Mouse (Mus musculus) heart, adult 9 months (tissue): ENCODE results near the gene Akr1c13.
"Not testable (repeated sequence)": the region's sequence is repeated elsewhere in the genome, so short reads cannot be mapped to it uniquely, and the experiment has no call there.

ENCODE experiments used
- DNase-seq, 2 experiments: peaks; one replicate each; pipeline ENCODE4 v3.0.0; 2022; ENCODE audit warnings: low spot score in 2 of 2

Gene Akr1c13

GRCm38 (mm10) chr13:4190904-4191303, at the start of gene Akr1c13:
Akr1c13 (plus strand) TSS chr13:4191150.
- DNase-seq: peak; percentile 7 to 13

DNA sequence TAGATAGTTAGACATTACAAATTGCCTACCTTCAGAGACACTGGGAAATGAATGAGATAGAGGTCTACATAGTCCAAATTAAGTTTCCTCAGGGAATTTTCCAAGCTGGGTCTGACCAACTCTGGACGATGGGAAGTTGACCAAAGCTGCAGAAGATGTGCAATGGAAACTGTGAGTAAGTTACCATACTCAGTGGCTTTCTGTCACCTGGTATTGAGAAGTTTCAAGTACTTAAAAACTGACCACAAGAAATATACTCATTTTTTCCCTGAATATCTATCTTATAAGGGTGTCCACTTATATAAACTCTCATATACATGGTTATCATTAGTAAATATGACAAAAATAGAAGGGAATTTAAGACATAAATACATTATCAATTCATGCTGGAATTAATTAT, 46.7 kb upstream of the Akr1c13 start:
- DNase-seq: no peak

DNA sequence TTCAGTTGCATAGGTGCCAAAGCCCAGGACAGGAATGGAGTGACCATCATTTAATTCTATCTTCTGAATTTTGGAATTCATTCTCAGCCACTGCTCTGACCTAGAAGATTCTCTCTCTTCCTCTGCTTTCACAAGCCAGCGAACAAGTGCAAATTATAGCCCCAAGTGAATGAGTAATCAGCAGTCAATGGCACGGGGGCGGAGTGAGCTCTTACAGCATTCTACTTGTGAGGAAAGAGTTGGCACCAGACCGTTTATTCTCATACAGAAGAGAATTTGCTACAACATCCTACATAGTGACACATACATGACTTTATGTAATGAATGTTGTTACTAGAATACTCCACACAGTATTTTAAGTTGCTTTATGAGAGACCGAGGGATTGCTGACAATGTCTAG, 40.4 kb upstream of the Akr1c13 start, which contains the start of gene Akr1c18:
Gene Akr1c18, minus strand, starts transcription at position 137 of the 400 bp plus-strand sequence.
- no peak for DNase-seq

DNA sequence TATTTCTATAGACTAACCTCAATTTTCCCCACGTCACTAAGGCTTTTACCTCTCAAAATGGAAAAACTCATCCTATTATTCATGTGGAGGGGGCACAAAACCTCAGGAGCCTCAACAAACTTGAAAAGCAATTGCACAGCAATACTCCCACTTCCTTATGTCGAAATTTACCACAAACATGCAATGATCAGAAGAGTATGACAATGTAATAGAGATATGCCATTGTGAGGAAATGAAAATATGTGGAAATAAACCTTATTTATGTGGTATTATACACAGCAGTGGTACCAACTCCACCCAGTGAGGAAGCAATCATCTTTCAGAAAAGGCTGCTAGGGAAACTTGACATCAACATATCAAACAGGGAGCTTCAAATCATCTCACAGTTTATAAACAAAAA, 38.0 kb upstream of the Akr1c13 start:
- DNase-seq: no peak

- no peak for DNase-seq
These were observed 37.4 kb upstream of the Akr1c13 start for GRCm38 (mm10) chr13:4153593-4153992.

GRCm38 (mm10) chr13:4155286-4155685, 35.7 kb upstream of the Akr1c13 start:
- DNase-seq: no peak

DNA sequence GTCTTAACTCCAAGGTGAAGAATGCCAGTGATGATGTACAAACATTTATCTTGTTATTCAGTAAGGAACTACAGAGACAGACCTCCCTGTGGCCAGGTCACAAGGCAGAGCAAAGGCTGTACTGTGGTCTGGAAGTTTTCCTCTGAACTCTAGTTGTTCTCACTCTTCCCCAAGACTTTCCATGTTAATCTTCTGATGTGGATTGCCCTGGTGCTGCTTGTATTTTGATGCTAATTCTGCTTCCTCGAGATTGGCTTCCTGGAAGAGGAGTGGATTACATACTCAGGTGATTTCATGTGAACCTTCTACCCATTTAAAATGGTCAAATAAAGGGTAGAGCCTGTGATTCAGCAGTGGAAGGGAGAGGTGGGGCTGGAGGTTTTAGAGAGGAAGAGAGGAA, 22.9 kb upstream of the Akr1c13 start:
- DNase-seq: no peak

DNA sequence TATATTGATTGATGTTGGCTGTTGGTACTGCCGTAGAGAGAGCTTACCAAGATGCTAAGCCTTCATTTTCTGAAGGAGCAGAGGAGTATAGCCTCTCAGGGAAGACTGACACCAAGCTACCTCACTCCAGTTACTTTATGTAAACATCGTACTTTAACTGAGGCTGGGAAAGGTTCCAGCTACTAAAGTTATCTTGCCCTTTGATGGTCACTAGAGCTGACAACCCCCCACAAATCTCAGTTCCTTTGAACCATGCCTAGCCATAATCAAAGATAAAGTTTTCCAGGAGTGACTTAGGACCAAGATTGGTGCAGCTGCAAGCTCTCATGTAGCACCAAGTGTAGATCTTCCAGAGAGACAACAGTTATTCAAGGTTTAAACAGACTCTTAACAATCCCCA, 18.0 kb upstream of the Akr1c13 start:
- DNase-seq: no peak

- DNase-seq: not testable (repeated sequence)
These were observed 9.6 kb upstream of the Akr1c13 start for GRCm38 (mm10) chr13:4181321-4181720.

DNA sequence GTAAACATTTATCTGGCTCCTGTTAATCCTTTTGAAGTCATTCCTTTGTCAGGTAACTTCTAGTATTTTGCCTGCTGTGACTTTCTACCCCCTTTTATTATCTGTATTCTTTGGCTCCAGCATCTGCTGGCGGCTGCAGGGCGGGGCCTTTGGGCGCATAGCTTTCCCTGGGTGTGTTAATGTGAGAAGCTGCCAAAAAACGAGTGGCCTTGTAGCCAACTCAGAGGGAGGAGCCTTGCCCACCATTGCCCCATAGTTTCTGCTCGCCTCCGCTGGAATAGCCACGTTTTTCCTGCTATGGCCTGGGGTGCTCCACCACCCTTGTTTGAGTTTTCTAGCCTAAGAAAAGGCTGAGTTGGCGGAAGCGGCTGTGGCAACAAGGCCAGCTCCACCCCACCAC, 7.8 kb upstream of the Akr1c13 start:
- DNase-seq: no peak

DNA sequence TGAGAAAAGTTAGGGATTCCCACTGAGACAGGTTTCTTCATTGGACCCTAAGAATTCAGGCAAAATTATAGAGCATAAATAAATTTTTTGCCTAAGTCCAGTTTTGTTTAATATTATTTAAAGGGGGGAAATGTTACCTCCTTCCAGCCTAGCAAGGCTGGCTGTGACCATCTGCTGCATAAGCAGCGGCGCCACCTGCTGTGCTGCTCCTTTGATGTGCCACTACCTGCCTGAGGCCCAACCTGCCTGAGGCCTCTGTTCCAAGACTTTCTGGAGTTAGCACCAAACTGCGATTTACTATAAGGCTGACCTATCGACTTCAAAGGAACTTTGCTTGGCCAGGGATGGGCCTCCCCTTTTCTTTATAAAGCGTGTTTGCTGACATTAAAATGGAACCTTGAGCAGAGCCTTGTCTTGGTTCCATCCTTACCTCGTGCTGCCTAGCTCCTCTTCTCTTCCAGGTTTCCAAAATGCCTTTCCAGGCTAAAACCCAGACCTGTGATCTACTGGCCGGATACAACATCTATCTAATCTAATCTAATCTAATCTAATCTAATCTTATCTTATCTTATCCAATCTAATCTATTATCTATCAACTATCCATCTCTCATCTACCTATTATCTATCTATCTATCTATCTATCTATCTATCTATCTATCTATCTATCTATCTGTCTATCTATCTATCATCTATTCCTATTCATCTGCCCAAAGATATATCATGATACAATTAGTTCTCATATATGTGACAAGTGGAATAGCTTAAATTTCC, 4.1 kb upstream of the Akr1c13 start:
- not testable (repeated sequence) for DNase-seq

- DNase-seq: peak in 1 of 2 experiments; percentile 6
These were observed 2.8 kb upstream of the Akr1c13 start for GRCm38 (mm10) chr13:4188174-4188573.

- DNase-seq: no peak
These were observed 1.6 kb downstream of the Akr1c13 start for GRCm38 (mm10) chr13:4192511-4192910.

- DNase-seq: no peak
These were observed 15.4 kb downstream of the Akr1c13 start for GRCm38 (mm10) chr13:4206147-4206903.

GRCm38 (mm10) chr13:4211560-4212299, 20.8 kb downstream of the Akr1c13 start:
- no peak for DNase-seq

- DNase-seq: no peak
These were observed 21.4 kb downstream of the Akr1c13 start for GRCm38 (mm10) chr13:4212309-4212708.

DNA sequence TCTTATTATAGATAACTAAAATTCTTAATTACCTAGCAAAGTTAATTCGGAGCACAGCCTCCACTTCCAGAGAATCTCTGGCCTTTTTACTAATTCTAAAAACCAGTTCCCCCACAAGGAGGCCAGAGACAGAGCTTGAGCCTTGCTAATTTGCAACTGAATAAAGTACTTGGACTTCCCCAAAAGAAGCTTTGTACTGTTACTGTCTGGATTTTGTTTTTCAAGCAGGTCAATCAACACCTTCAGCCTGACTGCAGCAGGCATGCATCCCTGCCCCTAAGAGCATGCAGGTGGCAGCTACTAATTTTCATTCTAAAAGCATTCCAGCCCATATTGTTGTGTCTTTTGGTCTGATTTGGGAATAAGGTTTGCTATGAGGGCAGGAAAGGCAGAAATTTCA, 24.5 kb downstream of the Akr1c13 start:
- not testable (repeated sequence) for DNase-seq

DNA sequence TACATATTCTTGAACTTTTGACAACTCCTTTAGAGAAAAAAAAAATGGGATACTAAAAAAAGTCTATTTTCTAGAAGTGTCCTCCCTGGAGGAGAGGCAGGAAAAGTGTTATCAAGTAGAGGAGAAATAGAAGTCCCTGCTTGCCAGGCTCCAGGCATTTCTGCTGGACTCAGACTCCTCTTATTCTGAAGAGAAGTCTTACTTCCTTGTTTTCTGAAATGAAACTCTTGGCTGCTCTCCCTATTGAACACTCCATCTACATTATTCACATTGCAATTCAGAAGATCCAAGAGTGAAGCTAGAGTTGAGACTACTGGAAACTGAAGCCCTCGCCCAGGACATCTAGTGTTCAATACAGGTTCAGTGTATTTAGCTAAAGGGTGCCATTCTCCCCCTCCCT, 37.5 kb downstream of the Akr1c13 start, which contains the start of gene Akr1c19:
Gene Akr1c19, plus strand, starts transcription at position 260 of the 400 bp plus-strand sequence.
- DNase-seq: peak; percentile 64 to 72

GRCm38 (mm10) chr13:4230841-4231623, 40.1 kb downstream of the Akr1c13 start:
- DNase-seq: no peak

DNA sequence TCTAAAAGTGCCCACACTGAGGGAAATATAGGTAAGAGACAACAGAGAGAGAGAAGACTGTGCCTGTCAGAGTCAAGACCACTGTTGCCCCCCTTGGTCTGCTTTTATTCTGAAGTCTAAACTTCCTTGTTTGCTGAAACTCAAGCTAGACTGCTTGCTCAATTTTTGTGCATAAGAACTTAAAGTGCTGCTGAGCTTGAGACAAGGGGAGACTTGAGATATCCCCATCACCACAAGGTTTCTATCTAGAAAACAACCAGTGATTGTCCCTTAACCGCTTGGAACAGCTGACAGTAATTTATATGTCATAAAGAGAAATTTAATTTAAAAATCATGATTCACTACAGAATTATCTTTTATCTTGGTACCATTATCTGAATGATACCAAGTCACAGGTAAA, 42.2 kb downstream of the Akr1c13 start:
- DNase-seq: no peak

- no peak for DNase-seq
These were observed 42.7 kb downstream of the Akr1c13 start for GRCm38 (mm10) chr13:4233536-4234172.
